Mouse (Mus musculus) testis, adult 2 months (tissue): ENCODE results near the gene Susd1. TPM values are rescaled to one million over a fixed set of nuclear protein-coding genes. Genes with fewer than 3 reads are reported as not detected.

Experiments used
- H3K27ac ChIP-seq: fragments of 200-500 bp; 2 replicates; pipeline ENCODE4 v1.5.1; 2012; ENCODE audit warnings: low read depth, low read length; ENCODE audit not compliant: control insufficient read depth, insufficient read depth
- H3K27me3 ChIP-seq: fragments of 200-500 bp; 2 replicates; pipeline ENCODE4 v1.6.1; 2012; ENCODE audit warnings: mild to moderate bottlenecking, low read length, moderate library complexity; ENCODE audit not compliant: control insufficient read depth, insufficient read depth
- H3K36me3 ChIP-seq: fragments of 200-500 bp; 2 replicates; pipeline ENCODE4 v1.6.1; 2012; ENCODE audit warnings: mild to moderate bottlenecking, low read length; ENCODE audit not compliant: control insufficient read depth, insufficient read depth
- H3K4me1 ChIP-seq: fragments of 200-500 bp; 2 replicates; pipeline ENCODE4 v1.6.1; 2012; ENCODE audit warnings: low read length; ENCODE audit not compliant: control insufficient read depth, insufficient read depth
- H3K4me3 ChIP-seq: fragments of 200-500 bp; 2 replicates; pipeline ENCODE4 v1.5.1; 2012; ENCODE audit warnings: low read depth, mild to moderate bottlenecking, low read length, moderate library complexity, mixed read lengths; ENCODE audit not compliant: control insufficient read depth
- CTCF ChIP-seq: fragments of 200-500 bp; IDR thresholded peaks from 2 replicates; pipeline ENCODE4 v1.5.1; 2012; ENCODE audit warnings: low read depth, mild to moderate bottlenecking, inconsistent platforms, low read length, moderate library complexity; ENCODE audit not compliant: control insufficient read depth, insufficient read depth, insufficient replicate concordance
- POLR2A ChIP-seq: fragments of 200-500 bp; IDR thresholded peaks from 2 replicates; pipeline ENCODE4 v1.6.1; 2012; ENCODE audit warnings: low read depth, mild to moderate bottlenecking, inconsistent platforms, low read length, moderate library complexity; ENCODE audit not compliant: control insufficient read depth
- polyA plus RNA-seq: library from polyadenylated mRNA; depleted of rRNA; stranded (reverse); fragments of >200 nt; gene quantifications from 2 replicates; pipeline ENCODE4 v1.2.3, GENCODE M21; 2012

Gene Susd1
- polyA plus RNA-seq, 1 experiment: 4.8 TPM

- no peak overlapping the region for H3K27ac ChIP-seq
- H3K4me3 ChIP-seq: no peak overlapping the region
- TF ChIP-seq POLR2A (no peak), CTCF (no peak)
Measured at GRCm38 (mm10) chr4:59340046-59340445, 98.4 kb downstream of the Susd1 start.

GRCm38 (mm10) chr4:59338896-59339535 is 99.4 kb downstream of the Susd1 start:
- H3K4me3 ChIP-seq: no peak overlapping the region
- H3K27me3 ChIP-seq: no peaks in the 10 kb centered on the region
- no peaks in the 10 kb centered on the region for H3K36me3 ChIP-seq
- no peaks in the 10 kb centered on the region for H3K4me1 ChIP-seq
- TF ChIP-seq CTCF: no peak
- TF ChIP-seq POLR2A: no peak
- no peak overlapping the region for H3K27ac ChIP-seq

More at GRCm38 (mm10) chr4:59340046-59340445, 98.4 kb downstream of the Susd1 start:
- Histone ChIP-seq H3K27me3 (no peaks in the 10 kb centered on the region), H3K4me1 (no peaks in the 10 kb centered on the region), H3K36me3 (no peaks in the 10 kb centered on the region)

- H3K27me3 ChIP-seq: no peaks in the 10 kb centered on the region
- H3K36me3 ChIP-seq: no peaks in the 10 kb centered on the region
- no peak overlapping the region for H3K27ac ChIP-seq
- H3K4me1 ChIP-seq: no peaks in the 10 kb centered on the region
- H3K4me3 ChIP-seq: no peak overlapping the region
- no peak for TF ChIP-seq CTCF
- TF ChIP-seq POLR2A: no peak
Measured at GRCm38 (mm10) chr4:59337533-59337885, 100.9 kb downstream of the Susd1 start.

- TF ChIP-seq CTCF (no peak), POLR2A (no peak)
- H3K27ac ChIP-seq: no peak overlapping the region
- H3K4me3 ChIP-seq: no peak overlapping the region
- no peaks in the 10 kb centered on the region for H3K36me3 ChIP-seq
- H3K27me3 ChIP-seq: no peaks in the 10 kb centered on the region
- no peaks in the 10 kb centered on the region for H3K4me1 ChIP-seq
Measured at GRCm38 (mm10) chr4:59336846-59337532, 101.4 kb downstream of the Susd1 start.

GRCm38 (mm10) chr4:59336439-59336809 is 102.0 kb downstream of the Susd1 start:
- H3K4me1 ChIP-seq: peaks cover 2% of the 10 kb centered on the region; the same call in 1 of the 2 replicates
- H3K36me3 ChIP-seq: no peaks in the 10 kb centered on the region
- H3K4me3 ChIP-seq: no peak overlapping the region
- TF ChIP-seq CTCF (no peak), POLR2A (no peak)
- H3K27ac ChIP-seq: no peak overlapping the region; the same call in 1 of the 2 replicates
- no peaks in the 10 kb centered on the region for H3K27me3 ChIP-seq

- H3K36me3 ChIP-seq: no peaks in the 10 kb centered on the region
- H3K4me1 ChIP-seq: peaks cover 3% of the 10 kb centered on the region; the same call in 1 of the 2 replicates
- no peak overlapping the region for H3K4me3 ChIP-seq
- no peak for TF ChIP-seq CTCF
- TF ChIP-seq POLR2A: no peak
- no peaks in the 10 kb centered on the region for H3K27me3 ChIP-seq
- no peak overlapping the region; the same call in 1 of the 2 replicates for H3K27ac ChIP-seq
Measured at GRCm38 (mm10) chr4:59335616-59336438, 102.6 kb downstream of the Susd1 start.

GRCm38 (mm10) chr4:59335101-59335500 is 103.3 kb downstream of the Susd1 start:
- H3K27me3 ChIP-seq: no peaks in the 10 kb centered on the region
- no peak for TF ChIP-seq POLR2A
- TF ChIP-seq CTCF: no peak
- no peak overlapping the region for H3K27ac ChIP-seq
- H3K36me3 ChIP-seq: no peaks in the 10 kb centered on the region
- H3K4me1 ChIP-seq: peaks cover 3% of the 10 kb centered on the region; the same call in 1 of the 2 replicates
- H3K4me3 ChIP-seq: no peak overlapping the region
